In the genomic region with DNA sequence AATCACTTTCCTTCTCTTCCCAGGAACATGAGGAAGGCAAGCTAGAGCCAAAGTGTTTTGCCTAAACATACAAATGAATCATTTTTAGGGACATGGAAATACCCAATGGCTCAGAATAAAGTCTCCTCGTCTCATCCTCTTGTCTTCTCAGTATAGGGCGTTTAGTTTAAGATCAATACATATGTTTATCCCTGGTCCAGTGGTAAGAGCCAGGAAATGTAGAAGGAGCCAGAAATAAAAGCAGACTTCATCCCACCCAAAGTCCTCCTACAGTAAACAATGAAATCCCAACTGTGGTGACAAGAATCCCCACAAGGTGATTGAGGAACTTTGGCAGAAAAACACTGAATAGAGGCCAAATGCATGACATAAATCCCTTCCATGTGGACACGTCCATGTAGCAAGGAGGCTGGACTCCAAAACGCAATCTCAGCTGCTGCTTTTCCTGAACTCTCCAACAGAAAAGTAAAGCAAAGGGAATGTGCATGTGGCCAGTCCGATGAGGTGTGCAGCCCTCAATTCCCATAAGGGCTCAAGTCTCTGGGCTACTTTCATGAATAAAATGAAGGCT, we compare ENCODE assay signal across 15 mouse cellular contexts.
DNase-seq lines count a peak whose midpoint lies in the region; ATAC-seq and TF ChIP-seq lines count a peak whose summit lies in the region.
"Had no signal": no experiment of that assay in that cellular context is flagged by ENCODE, and none has a peak within 500 bp of the region (broad histone marks: within the 10 kb centered on the region; RNA-seq: fewer than 3 reads in every experiment).

No protein-coding gene starts in this region.

- H3K4me3 ChIP-seq in intestine, embryonic 15.5 days (replicated peaks), result no peak overlapping the region
- H3K4me3 ChIP-seq in intestine, postnatal 0 days (ENCODE audit: low read depth, low read length), result no peak overlapping the region
- H3K4me3 ChIP-seq in lung, postnatal 0 days (ENCODE audit: low read depth, low read length), result no peak overlapping the region
- no peak overlapping the region for H3K4me3 ChIP-seq in lung, adult 2 months (replicated peaks; ENCODE audit: extremely low read depth, low read depth, low read length)
- no peak overlapping the region for H3K4me3 ChIP-seq in stomach, embryonic 16.5 days (replicated peaks; ENCODE audit: low read length)
- no peak overlapping the region for H3K4me3 ChIP-seq in hindbrain, embryonic 14.5 days (replicated peaks; ENCODE audit: low read length)
- H3K4me3 ChIP-seq: forebrain, embryonic 13.5 days had no signal

- 46% methylated on average over 5 of the region's 5 CpGs for WGBS in intestine, embryonic 15.5 days
- WGBS in intestine, postnatal 0 days, result 56% methylated on average over 5 of the region's 5 CpGs
- WGBS in lung, postnatal 0 days, result 47% methylated on average over 5 of the region's 5 CpGs
- 55% methylated on average over 5 of the region's 5 CpGs for WGBS in lung, adult 2 months
- 35% methylated on average over 5 of the region's 5 CpGs for WGBS in stomach, embryonic 16.5 days
- WGBS in hindbrain, embryonic 14.5 days, result 72% methylated on average over 5 of the region's 5 CpGs

- H3K27ac ChIP-seq in intestine, embryonic 15.5 days, result no peak overlapping the region
- no peak overlapping the region for H3K27ac ChIP-seq in intestine, postnatal 0 days (ENCODE audit: low read depth, low read length)
- no peak overlapping the region for H3K27ac ChIP-seq in lung, postnatal 0 days (ENCODE audit: low read length)
- peak overlapping the region; percentile 80 for H3K27ac ChIP-seq in stomach, embryonic 16.5 days (ENCODE audit: low read length)
- no peak overlapping the region for H3K27ac ChIP-seq in hindbrain, embryonic 14.5 days
- H3K27ac ChIP-seq: forebrain, embryonic 13.5 days had no signal

- ATAC-seq in intestine, embryonic 15.5 days, result peak; percentile 61; the same call in 1 of the 2 replicates
- ATAC-seq in intestine, postnatal 0 days, result no peak
- no peak for ATAC-seq in lung, postnatal 0 days
- ATAC-seq in stomach, embryonic 16.5 days (ENCODE audit: insufficient read depth, low FRiP score), result peak; percentile 78
- ATAC-seq in hindbrain, embryonic 14.5 days (ENCODE audit: low FRiP score), result no peak
- ATAC-seq: forebrain, embryonic 13.5 days; hindbrain, embryonic 16.5 days had no signal

- no peak overlapping the region for H3K4me2 ChIP-seq in intestine, embryonic 15.5 days (replicated peaks)
- H3K4me2 ChIP-seq in intestine, postnatal 0 days (replicated peaks; ENCODE audit: low read depth), result no peak overlapping the region
- H3K4me2 ChIP-seq in lung, postnatal 0 days (replicated peaks; ENCODE audit: low read depth, low read length), result no peak overlapping the region
- no peak overlapping the region for H3K4me2 ChIP-seq in stomach, embryonic 16.5 days (ENCODE audit: low read depth, low read length)
- no peak overlapping the region for H3K4me2 ChIP-seq in hindbrain, embryonic 14.5 days (replicated peaks)
- H3K4me2 ChIP-seq: forebrain, embryonic 13.5 days; liver, embryonic 11.5 days had no signal

- TF ChIP-seq CTCF in intestine, postnatal 0 days (IDR thresholded peaks at IDR 0.05; ENCODE audit: low read depth), result no peak
- 0 out of 2 replicates have a peak, but pooled peaks have one; percentile 6 for TF ChIP-seq CTCF in lung, postnatal 0 days (IDR thresholded peaks at IDR 0.05)
- TF ChIP-seq CTCF in lung, adult 2 months (IDR thresholded peaks at IDR 0.05; ENCODE audit: insufficient read depth, low read length), result no peak

- H3K4me1 ChIP-seq in intestine, embryonic 15.5 days (replicated peaks), result no peaks in the 10 kb centered on the region
- no peaks in the 10 kb centered on the region for H3K4me1 ChIP-seq in intestine, postnatal 0 days (replicated peaks; ENCODE audit: control insufficient read depth, insufficient read depth, low read length)
- no peaks in the 10 kb centered on the region for H3K4me1 ChIP-seq in lung, postnatal 0 days (ENCODE audit: insufficient read depth, low read depth, low read length)
- peaks cover 2% of the 10 kb centered on the region; the same call in 1 of the 2 replicates for H3K4me1 ChIP-seq in lung, adult 2 months (ENCODE audit: control insufficient read depth, insufficient read depth, low read length)
- peaks cover 16% of the 10 kb centered on the region for H3K4me1 ChIP-seq in stomach, embryonic 16.5 days (ENCODE audit: control insufficient read depth, insufficient read depth, low read length)
- no peaks in the 10 kb centered on the region for H3K4me1 ChIP-seq in hindbrain, embryonic 14.5 days (replicated peaks; ENCODE audit: control insufficient read depth, insufficient read depth, low read length)

- TF ChIP-seq EP300 in lung, postnatal 0 days (IDR thresholded peaks at IDR 0.05), result no peak

- no peaks in the 10 kb centered on the region for H3K27me3 ChIP-seq in intestine, embryonic 15.5 days (replicated peaks)
- no peaks in the 10 kb centered on the region for H3K27me3 ChIP-seq in intestine, postnatal 0 days (replicated peaks; ENCODE audit: control insufficient read depth, insufficient read depth, low read length)
- no peaks in the 10 kb centered on the region for H3K27me3 ChIP-seq in lung, postnatal 0 days (replicated peaks; ENCODE audit: insufficient read depth, low read length)
- no peaks in the 10 kb centered on the region for H3K27me3 ChIP-seq in stomach, embryonic 16.5 days (ENCODE audit: control insufficient read depth, insufficient read depth, low read length)
- no peaks in the 10 kb centered on the region for H3K27me3 ChIP-seq in hindbrain, embryonic 14.5 days (ENCODE audit: control insufficient read depth, insufficient read depth, low read length)
- H3K27me3 ChIP-seq: forebrain, embryonic 13.5 days had no signal

- DNase-seq in cerebellum, postnatal 10 days, result peak; percentile 46 to 57
- DNase-seq in cerebellum, adult 8-10 months, result no peak
- DNase-seq in lung, postnatal 0 days (ENCODE audit: low spot score), result peak; percentile 21
- no peak for DNase-seq in lung, adult 2 months
- DNase-seq in hindbrain, embryonic 14.5 days (ENCODE audit: low spot score), result no peak
- DNase-seq: B cell, adult 2 months; kidney, postnatal 10 days; midbrain, embryonic 14.5 days; thymus, adult 2 months had no signal

- TF ChIP-seq POLR2A in lung, adult 2 months (IDR thresholded peaks at IDR 0.05; ENCODE audit: borderline replicate concordance, extremely low read depth, low read depth, low read length), result no peak

- no peak overlapping the region for H3K9ac ChIP-seq in intestine, embryonic 15.5 days
- no peak overlapping the region for H3K9ac ChIP-seq in intestine, postnatal 0 days (ENCODE audit: low read depth, low read length)
- H3K9ac ChIP-seq in lung, postnatal 0 days (replicated peaks; ENCODE audit: low read depth), result no peak overlapping the region
- no peak overlapping the region for H3K9ac ChIP-seq in stomach, embryonic 16.5 days (ENCODE audit: low read length)
- H3K9ac ChIP-seq in hindbrain, embryonic 14.5 days, result no peak overlapping the region
- H3K9ac ChIP-seq: forebrain, embryonic 13.5 days had no signal

- no peaks in the 10 kb centered on the region for H3K36me3 ChIP-seq in intestine, embryonic 15.5 days
- H3K36me3 ChIP-seq in intestine, postnatal 0 days (ENCODE audit: control insufficient read depth, insufficient read depth), result no peaks in the 10 kb centered on the region
- no peaks in the 10 kb centered on the region for H3K36me3 ChIP-seq in lung, postnatal 0 days (ENCODE audit: insufficient read depth, low read length)
- H3K36me3 ChIP-seq in stomach, embryonic 16.5 days (ENCODE audit: control insufficient read depth, insufficient read depth, low read length), result no peaks in the 10 kb centered on the region
- no peaks in the 10 kb centered on the region for H3K36me3 ChIP-seq in hindbrain, embryonic 14.5 days (replicated peaks; ENCODE audit: control insufficient read depth, insufficient read depth)

- no peaks in the 10 kb centered on the region for H3K9me3 ChIP-seq in intestine, embryonic 15.5 days
- H3K9me3 ChIP-seq in intestine, postnatal 0 days (ENCODE audit: control insufficient read depth), result no peaks in the 10 kb centered on the region
- no peaks in the 10 kb centered on the region for H3K9me3 ChIP-seq in lung, postnatal 0 days (ENCODE audit: low read length)
- no peaks in the 10 kb centered on the region for H3K9me3 ChIP-seq in stomach, embryonic 16.5 days (replicated peaks; ENCODE audit: control insufficient read depth, low read length)
- no peaks in the 10 kb centered on the region for H3K9me3 ChIP-seq in hindbrain, embryonic 14.5 days (ENCODE audit: control insufficient read depth, low read length)
- H3K9me3 ChIP-seq: forebrain, embryonic 13.5 days had no signal

Comparison
In these comparisons a context has a peak if more than half of its experiments do, and no peak if none do; other contexts are left out.
1. DNase-seq: peak in cerebellum, postnatal 10 days (2 of 2) and lung, postnatal 0 days (single experiment); none in cerebellum, adult 8-10 months (single experiment), lung, adult 2 months (single experiment) and hindbrain, embryonic 14.5 days (single experiment).
2. ATAC-seq: peak in intestine, embryonic 15.5 days (single experiment) and stomach, embryonic 16.5 days (single experiment); none in intestine, postnatal 0 days (single experiment), lung, postnatal 0 days (single experiment) and hindbrain, embryonic 14.5 days (single experiment).